Mouse (Mus musculus) cerebellum, postnatal 10 days (tissue): ENCODE measurements around the gene Dthd1.
A peak's percentile ranks its signal among the peaks of the same experiment; 100 is the strongest.

Experiments used
- DNase-seq, 2 experiments: peaks; one replicate each; pipeline ENCODE4 v3.0.0; 2021; ENCODE audit warnings: mixed read lengths in 2 of 2

The Dthd1 gene

GRCm38 (mm10) chr5:62813402-62814071, at the start of gene Dthd1:
TSS of gene Dthd1 (plus strand) at chr5:62813823.
- no peak for DNase-seq

- no peak for DNase-seq
These were observed 49.5 kb upstream of the Dthd1 start for GRCm38 (mm10) chr5:62764161-62764560.

DNA sequence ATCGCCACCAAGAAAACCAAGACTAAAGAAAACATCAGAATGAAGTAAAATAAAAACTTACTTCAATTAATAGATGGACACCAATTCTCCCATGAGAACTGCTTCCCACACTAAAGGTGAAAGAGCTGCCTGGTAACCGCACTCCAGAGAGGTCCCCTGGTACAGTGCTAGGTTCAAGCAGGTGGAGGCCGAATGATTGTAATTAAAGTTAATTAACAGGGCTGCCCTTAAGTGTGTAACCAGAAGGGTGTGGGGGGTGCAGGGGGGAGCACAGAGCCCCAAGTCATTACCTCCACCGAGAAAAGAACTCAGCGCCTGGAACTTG, 48.2 kb upstream of the Dthd1 start:
- peak in 1 of 2 experiments; percentile 34 for DNase-seq

DNA sequence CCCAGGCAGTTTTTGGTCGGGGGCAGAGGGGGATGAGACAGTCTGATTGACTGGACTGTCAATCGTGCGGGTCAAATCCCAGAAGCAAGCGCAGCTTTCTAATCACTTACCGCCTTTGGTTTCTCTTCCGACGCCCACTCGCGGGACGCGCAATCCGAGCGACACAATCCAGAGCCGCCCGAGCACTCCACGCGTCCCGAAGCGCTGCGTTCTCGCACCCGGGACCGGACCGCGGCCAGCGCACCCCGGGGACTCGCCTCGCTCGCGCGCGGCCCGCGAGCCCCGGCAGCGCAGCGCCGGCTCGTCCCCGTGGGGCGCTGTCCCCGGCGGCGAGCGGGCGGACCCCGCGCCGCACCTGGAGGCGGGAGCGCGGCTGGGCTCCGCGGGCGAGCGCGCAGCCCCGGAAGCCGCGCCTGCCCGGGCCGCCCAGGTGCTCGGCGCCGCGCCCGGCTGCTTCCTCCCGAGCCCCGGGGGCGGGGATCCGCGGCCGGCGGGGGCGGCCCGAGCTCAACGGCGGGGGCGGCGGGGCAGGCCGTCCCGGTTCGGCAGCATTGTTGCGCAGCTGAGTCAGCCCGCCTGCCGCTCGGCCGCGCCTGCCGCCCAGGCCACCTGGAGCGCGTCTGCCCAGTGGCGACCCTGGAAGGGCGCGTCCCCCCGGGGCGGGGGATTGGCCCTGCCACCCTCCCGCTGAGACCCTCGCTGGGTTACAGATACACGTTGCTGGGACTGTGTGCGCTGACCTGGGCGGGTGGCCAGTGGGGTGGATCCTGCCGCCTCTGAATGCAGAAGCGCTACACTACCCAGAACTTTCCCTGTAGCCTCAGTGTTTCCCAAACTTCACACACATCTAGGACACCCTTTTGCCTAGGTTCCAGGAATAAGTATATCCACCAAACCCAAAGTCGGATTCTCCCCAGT, 47.6 kb upstream of the Dthd1 start, which contains the start of gene Arap2:
TSS of gene Arap2 (minus strand) at position 376 of the 918 bp plus-strand sequence.
- DNase-seq: peak; percentile 50 to 66

- DNase-seq: no peak
These were observed 41.6 kb upstream of the Dthd1 start for GRCm38 (mm10) chr5:62771775-62772599.

- DNase-seq: no peak
These were observed 35.8 kb upstream of the Dthd1 start for GRCm38 (mm10) chr5:62777804-62778203.

- DNase-seq: no peak
These were observed 34.9 kb upstream of the Dthd1 start for GRCm38 (mm10) chr5:62778682-62779081.

- DNase-seq: no peak
These were observed 26.8 kb upstream of the Dthd1 start for GRCm38 (mm10) chr5:62786809-62787208.

GRCm38 (mm10) chr5:62790921-62791564, 22.6 kb upstream of the Dthd1 start:
- no peak for DNase-seq

- DNase-seq: no peak
These were observed 20.8 kb upstream of the Dthd1 start for GRCm38 (mm10) chr5:62792776-62793175.

DNA sequence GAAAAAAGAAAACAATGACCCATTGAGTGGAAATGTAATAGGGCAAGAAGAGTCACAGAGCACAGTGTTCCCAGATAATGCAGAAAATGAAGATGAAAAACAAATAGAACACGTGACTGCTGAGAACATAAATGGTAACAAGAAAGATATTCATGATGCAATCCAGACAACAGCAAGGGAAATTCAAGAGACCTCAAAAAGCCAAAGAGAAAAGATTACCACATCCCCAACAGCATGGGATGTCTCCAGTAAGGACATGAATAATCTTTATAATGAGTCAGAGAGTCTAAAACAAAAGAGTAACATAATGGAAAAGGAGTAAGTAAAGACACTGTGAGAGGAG, 420 bp downstream of the Dthd1 start:
- DNase-seq: no peak

DNA sequence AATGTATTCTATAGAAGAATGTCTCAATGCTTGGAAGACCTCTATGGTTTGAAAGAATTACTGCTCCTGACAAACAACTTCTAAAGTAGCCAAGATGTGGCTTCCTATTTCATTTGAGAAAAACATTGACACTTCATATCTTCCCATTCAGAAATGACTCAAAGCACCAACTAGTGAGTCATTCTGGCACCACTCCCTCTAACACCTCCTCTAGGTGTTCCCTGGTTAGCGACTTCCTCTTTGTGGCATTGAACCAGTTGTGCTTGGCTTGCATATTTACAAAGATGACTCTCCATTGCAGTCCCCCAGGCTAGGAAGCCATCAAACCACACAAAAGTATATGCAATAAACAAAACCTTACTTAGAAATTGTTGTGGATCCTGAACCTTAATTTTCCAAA, 2.1 kb downstream of the Dthd1 start:
- DNase-seq: no peak

- DNase-seq: no peak
These were observed 5.9 kb downstream of the Dthd1 start for GRCm38 (mm10) chr5:62819567-62819966.

- peak; percentile 3 to 7 for DNase-seq
These were observed 7.0 kb downstream of the Dthd1 start for GRCm38 (mm10) chr5:62820363-62821271.

GRCm38 (mm10) chr5:62842955-62843730, 29.5 kb downstream of the Dthd1 start:
- DNase-seq: no peak

DNA sequence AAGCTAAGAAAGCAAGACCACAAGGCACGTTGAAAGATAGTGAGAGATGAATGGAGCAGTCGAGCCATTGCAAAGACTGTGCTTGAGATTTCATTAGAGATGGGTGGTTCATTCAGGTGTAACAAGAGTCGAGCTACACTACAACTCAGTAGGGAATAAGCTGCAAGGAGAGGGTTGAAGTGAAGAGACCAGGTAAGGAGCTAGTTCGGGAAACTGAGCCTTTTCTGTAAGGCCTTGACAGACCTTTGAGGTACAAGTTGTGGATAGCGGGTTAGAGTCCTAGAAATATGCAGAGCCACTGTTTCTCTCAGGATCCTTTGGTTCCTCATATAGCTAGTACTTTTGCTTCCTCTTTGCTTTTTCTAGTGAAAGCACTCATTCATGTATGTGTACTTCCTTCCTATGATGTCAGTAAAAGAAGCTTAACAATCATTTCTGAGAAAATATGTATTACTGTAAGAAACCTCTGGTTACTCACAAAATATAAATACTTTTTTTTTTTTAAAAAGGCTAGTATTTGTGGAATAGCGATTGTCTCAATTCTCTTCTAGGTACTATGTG, 33.0 kb downstream of the Dthd1 start:
- DNase-seq: no peak

DNA sequence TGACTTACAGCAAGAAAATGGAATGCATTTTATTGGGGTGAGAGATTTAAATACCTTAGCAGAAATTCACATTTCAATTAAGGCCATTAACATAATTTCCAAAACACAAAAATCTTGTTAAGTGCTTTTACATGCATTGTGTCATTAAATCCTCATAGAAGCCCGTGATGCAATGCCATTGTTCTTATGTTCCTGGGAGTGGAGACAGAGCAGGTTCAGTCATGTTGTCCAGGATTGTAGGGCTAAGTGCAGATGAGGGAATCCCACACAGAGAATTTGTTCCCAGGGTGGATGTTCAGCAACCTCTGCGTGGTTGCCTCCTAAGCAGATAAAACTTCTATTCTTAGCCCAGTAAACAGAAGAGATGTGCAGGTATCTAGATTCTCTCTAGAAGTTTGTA, 37.7 kb downstream of the Dthd1 start:
- DNase-seq: no peak

- no peak for DNase-seq
These were observed 40.8 kb downstream of the Dthd1 start for GRCm38 (mm10) chr5:62854361-62854844.

GRCm38 (mm10) chr5:62857502-62857901, 43.9 kb downstream of the Dthd1 start:
- DNase-seq: no peak

- DNase-seq: no peak
These were observed 44.7 kb downstream of the Dthd1 start for GRCm38 (mm10) chr5:62858282-62858681.
